Mouse (Mus musculus) hindbrain, postnatal 0 days (tissue): ENCODE data around the gene Rbms1. TPM values are rescaled to one million over a fixed set of nuclear protein-coding genes. Genes with fewer than 3 reads are reported as not detected.
A peak's percentile ranks its signal among the peaks of the same experiment; 100 is the strongest.

Experiments
- ATAC-seq: fragments of 200-750 bp; cut with Nextera tagmentation; 2 replicates; pipeline ENCODE4 v1.8.0; 2017; ENCODE audit warnings: mild to moderate bottlenecking, moderate TSS enrichment, moderate library complexity
- DNase-seq: peaks from one replicate; pipeline ENCODE4 v3.0.0-alpha.2; 2015; ENCODE audit warnings: low spot score
- H3K27ac ChIP-seq: fragments of 300-500 bp; sonication (generic); 2 replicates; pipeline ENCODE4 v1.5.1; 2014; ENCODE audit warnings: mild to moderate bottlenecking
- H3K27me3 ChIP-seq: fragments of 300-500 bp; sonication (generic); 2 replicates; pipeline ENCODE4 v1.6.1; 2014; ENCODE audit warnings: low read length, mixed read lengths; ENCODE audit not compliant: insufficient read depth
- H3K36me3 ChIP-seq: fragments of 300-500 bp; sonication (generic); 2 replicates; pipeline ENCODE4 v1.6.1; 2014; ENCODE audit warnings: low read length, mixed read lengths; ENCODE audit not compliant: insufficient read depth
- H3K4me1 ChIP-seq: fragments of 300-500 bp; sonication (generic); 2 replicates; pipeline ENCODE4 v1.6.1; 2014; ENCODE audit warnings: antibody characterized with exemption, low read length, mixed read lengths; ENCODE audit not compliant: insufficient read depth
- H3K4me2 ChIP-seq: fragments of 300-500 bp; sonication (generic); 2 replicates; pipeline ENCODE4 v1.6.1; 2014; ENCODE audit warnings: low read depth, mild to moderate bottlenecking, low read length, moderate library complexity, mixed read lengths
- H3K4me3 ChIP-seq: fragments of 300-500 bp; sonication (generic); 2 replicates; pipeline ENCODE4 v1.5.1; 2014; ENCODE audit warnings: low read length
- H3K9ac ChIP-seq: fragments of 300-500 bp; sonication (generic); replicated peaks from 2 replicates; pipeline ENCODE4 v1.6.1; 2014; ENCODE audit warnings: mild to moderate bottlenecking, low read length, moderate library complexity, mixed read lengths
- H3K9me3 ChIP-seq: fragments of 300-500 bp; sonication (generic); 2 replicates; pipeline ENCODE4 v1.6.1; 2016; ENCODE audit warnings: low read length, mixed read lengths
- CTCF ChIP-seq: IDR thresholded peaks from 2 replicates; pipeline ENCODE4 v1.5.1; 2016; ENCODE audit warnings: antibody characterized with exemption, control low read depth, low read depth
- WGBS: fragments of 180-500 bp; shearing (Covaris S2); extraction: QIAGEN DNeasy Blood & Tissue Kit; methylation state at CpG from one replicate; pipeline ENCODE4 v1.1.7; 2014; 5-methylcytosine and 5-hydroxymethylcytosine counted together
- polyA plus RNA-seq: library from polyadenylated mRNA; unstranded; fragments of >200 nt; fragmentation: Nextera tagmentation; extraction: Ambion mirVana; gene quantifications from 2 replicates; pipeline ENCODE4 v1.2.1, GENCODE M21; 2015
- total RNA-seq: library from RNA; depleted of rRNA; stranded (reverse); fragments of >200 nt; gene quantifications from 2 replicates; pipeline ENCODE4 v1.2.3, GENCODE M21; 2014

Rbms1 gene
- total and polyA plus RNA-seq, 2 experiments from 2014 or later = 66.2 to 69.7 TPM

DNA sequence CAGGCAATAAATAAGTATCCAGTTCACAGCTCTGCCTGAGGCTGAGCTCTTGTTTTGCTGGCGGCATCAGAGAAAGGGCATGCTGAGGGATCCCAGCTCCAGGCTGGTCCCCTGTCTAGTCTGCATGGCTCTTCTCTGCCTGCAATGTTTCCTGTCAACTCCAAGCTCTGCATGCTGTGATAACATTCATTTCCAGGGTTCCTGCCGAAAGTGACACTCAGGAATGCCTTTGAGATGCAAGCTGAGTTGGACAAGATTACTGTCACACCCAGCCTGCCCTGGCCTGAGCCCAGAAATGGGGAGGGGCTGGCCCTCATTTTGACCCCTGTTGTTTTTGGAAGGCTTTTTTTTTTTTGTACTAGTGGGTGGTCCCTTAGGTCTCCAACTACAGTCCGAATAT lies 233.0 kb downstream of the Rbms1 start:
- Histone ChIP-seq H3K4me1 (no peaks in the 10 kb centered on the region), H3K9me3 (no peaks in the 10 kb centered on the region), H3K36me3 (no peaks in the 10 kb centered on the region), H3K9ac (no peak overlapping the region), H3K4me2 (no peak overlapping the region), H3K4me3 (no peak overlapping the region), H3K27ac (no peak overlapping the region), H3K27me3 (no peaks in the 10 kb centered on the region)
- 16% methylated on average over 3 of the region's 3 CpGs for WGBS
- ATAC-seq = peak; percentile 78
- TF ChIP-seq CTCF = no peak
- peak; percentile 45 for DNase-seq

DNA sequence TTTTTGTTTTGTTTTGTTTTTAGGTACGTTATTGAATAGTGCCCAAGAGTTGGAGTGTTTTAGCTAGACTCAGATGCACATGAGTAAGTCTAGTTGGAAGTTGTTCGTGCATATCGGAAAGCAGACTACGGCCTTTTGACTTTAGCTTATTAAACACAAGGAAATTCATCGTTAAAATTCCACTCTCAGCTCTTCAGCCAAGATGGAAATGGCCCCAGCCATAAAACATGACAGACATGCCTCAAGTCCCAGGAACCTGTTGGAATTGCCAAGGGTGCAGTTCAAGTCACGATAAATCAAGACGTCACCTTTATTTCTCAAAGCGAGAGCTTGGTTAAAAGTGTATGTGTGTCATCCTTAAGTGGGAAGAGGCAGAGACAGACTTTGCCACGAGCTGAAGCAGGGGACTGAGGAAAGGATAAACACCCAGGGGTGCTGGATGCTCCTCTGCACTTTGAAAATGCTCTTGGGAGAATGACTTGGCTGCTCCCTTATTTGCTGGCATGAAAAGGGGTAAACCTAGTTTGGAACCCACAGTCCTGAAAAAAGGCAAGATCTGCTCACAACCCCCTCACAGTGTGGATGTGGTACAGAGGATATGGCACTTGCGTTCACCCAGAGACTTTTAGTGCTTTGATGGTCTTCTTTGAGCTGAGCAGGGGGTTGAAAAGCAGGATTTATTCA lies 233.9 kb downstream of the Rbms1 start:
- Histone ChIP-seq H3K9me3 (no peaks in the 10 kb centered on the region), H3K4me2 (no peak overlapping the region), H3K27ac (no peak overlapping the region), H3K9ac (no peak overlapping the region), H3K4me3 (no peak overlapping the region), H3K4me1 (no peaks in the 10 kb centered on the region), H3K36me3 (no peaks in the 10 kb centered on the region), H3K27me3 (no peaks in the 10 kb centered on the region)
- 77% methylated on average over 10 of the region's 10 CpGs for WGBS
- TF ChIP-seq CTCF = no peak
- ATAC-seq = no peak
- DNase-seq = no peak

DNA sequence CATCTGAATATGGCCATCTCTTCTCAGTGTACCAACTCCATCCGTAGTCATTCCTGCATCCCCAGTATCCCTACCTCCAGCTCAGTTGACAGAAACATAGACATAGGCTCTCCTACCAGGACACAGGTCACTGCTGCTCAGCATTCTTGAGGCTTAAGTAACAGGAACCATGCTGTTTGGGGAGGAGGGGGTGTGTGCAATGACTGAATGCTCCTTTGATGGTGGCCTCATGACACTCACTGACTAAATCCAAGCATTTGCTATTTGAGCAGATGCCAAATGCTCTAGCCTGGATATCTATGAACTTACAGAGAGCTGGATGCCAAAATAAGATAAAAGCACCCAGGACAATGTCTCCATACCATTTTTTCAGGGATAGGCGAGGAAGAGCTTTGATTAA lies 238.3 kb downstream of the Rbms1 start:
- no peak for ATAC-seq
- Histone ChIP-seq H3K27ac (no peak overlapping the region), H3K36me3 (no peaks in the 10 kb centered on the region), H3K4me1 (no peaks in the 10 kb centered on the region), H3K27me3 (no peaks in the 10 kb centered on the region), H3K9me3 (no peaks in the 10 kb centered on the region), H3K9ac (no peak overlapping the region), H3K4me2 (no peak overlapping the region), H3K4me3 (no peak overlapping the region)
- no peak for TF ChIP-seq CTCF
- no peak for DNase-seq
- WGBS = 82% methylated on average over 2 of the region's 2 CpGs

DNA sequence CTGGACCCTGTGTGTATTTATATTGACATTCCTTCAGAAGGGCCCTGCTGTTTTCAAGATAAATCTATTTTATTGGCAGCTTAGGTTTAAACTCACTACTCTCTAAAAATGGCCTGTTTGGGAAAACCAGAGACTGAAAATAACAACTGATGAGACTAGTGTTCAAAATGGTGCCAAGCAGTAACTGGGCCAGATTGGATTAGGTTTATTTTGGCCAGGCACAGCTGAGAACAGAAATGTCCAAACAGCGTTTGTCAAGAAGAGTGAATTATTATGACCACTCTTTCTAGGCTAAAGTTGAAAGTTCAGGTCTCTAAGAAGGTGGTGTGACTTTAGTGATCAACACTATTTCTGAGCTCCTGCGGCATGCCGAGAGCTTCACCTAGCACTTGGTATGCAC lies 240.0 kb downstream of the Rbms1 start:
- no peak for ATAC-seq
- Histone ChIP-seq H3K4me2 (no peak overlapping the region), H3K27me3 (no peaks in the 10 kb centered on the region), H3K36me3 (no peaks in the 10 kb centered on the region), H3K4me3 (no peak overlapping the region), H3K4me1 (no peaks in the 10 kb centered on the region), H3K27ac (no peak overlapping the region), H3K9ac (no peak overlapping the region), H3K9me3 (no peaks in the 10 kb centered on the region)
- 88% methylated on average over 3 of the region's 3 CpGs for WGBS
- no peak for DNase-seq
- no peak for TF ChIP-seq CTCF

DNA sequence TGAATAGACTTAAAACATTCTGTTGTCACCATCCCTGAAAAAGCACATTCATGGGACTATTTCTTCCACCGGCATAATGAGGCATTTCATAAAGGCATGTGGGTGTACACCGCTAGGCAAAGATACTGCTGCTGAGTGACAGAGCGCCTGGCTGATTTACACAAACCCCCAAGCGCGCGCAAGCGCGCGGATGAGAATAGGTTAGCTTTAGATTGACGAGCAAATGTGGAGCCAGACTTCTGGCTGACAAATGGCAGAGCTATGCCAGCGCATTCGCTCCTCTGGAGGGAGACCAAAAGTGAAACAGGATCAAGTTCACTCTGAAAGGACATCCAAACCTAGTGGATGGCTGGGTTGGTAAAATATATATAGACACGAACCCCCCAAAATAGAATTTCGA lies 240.5 kb downstream of the Rbms1 start, which contains the start of gene Itgb6:
Itgb6 (minus strand) TSS at position 130 of the 400 bp plus-strand sequence.
- Histone ChIP-seq H3K4me1 (no peaks in the 10 kb centered on the region), H3K9ac (no peak within 1 kb of the TSS), H3K27ac (no peak within 1 kb of the TSS), H3K4me2 (0 out of 2 replicates have a peak within 1 kb of the TSS, but pooled peaks have one; percentile 11), H3K9me3 (no peaks in the 10 kb centered on the region), H3K27me3 (no peaks in the 10 kb centered on the region), H3K36me3 (no peaks in the 10 kb centered on the region), H3K4me3 (peak within 1 kb of the TSS; percentile 2; the same call in 1 of the 2 replicates)
- TF ChIP-seq CTCF = no peak
- DNase-seq (peak; percentile 40), ATAC-seq (no peak)
- WGBS = 44% methylated on average over 14 of the region's 14 CpGs

DNA sequence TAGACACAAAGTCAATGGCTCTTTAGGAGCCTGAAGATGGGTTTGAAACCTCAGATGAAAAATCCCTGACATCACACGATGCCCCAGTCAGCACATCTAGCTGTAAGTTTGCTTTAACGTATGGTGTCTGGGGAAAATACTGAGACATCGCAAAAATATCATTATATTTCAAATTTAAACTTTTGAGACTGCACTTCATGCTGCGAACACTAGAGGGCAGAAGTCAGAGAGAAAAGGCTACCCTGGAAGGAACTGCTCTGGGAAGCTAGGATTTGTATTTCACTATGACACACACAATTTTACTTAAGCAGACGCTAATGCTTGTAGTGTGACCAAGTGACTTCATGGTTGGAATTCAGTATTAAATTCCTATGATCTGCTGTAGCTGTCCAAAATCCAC lies 242.1 kb downstream of the Rbms1 start:
- Histone ChIP-seq H3K36me3 (no peaks in the 10 kb centered on the region), H3K27ac (no peak overlapping the region), H3K4me2 (no peak overlapping the region), H3K9ac (no peak overlapping the region), H3K4me1 (no peaks in the 10 kb centered on the region), H3K27me3 (no peaks in the 10 kb centered on the region), H3K4me3 (no peak overlapping the region), H3K9me3 (no peaks in the 10 kb centered on the region)
- no peak for ATAC-seq
- peak; percentile 86 for TF ChIP-seq CTCF
- peak; percentile 71 for DNase-seq
- 20% methylated on average over 5 of the region's 5 CpGs for WGBS

DNA sequence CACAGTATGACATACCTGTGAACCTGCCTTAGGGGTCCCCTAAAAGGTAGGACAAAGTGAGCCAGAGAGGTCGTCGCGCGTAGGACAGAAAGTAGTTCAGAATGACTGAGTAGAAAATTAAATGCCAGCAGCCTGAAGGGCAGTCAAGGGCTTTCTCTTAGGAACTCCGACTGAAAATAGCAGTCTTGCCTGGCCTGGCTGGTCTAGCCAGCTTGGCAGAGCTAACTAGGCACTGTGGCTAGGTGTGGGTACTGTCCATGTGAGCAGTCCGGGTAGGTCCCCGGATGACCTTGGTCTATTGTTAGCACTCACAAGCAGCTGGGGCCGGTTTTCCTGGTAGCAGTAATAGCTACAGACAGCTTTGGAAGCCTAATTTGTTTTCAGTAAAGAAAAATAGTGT lies 242.8 kb downstream of the Rbms1 start:
- DNase-seq (no peak), ATAC-seq (no peak)
- 74% methylated on average over 8 of the region's 8 CpGs for WGBS
- H3K9ac ChIP-seq = no peak overlapping the region
- no peaks in the 10 kb centered on the region for H3K9me3 ChIP-seq
- H3K4me2 ChIP-seq = no peak overlapping the region
- no peaks in the 10 kb centered on the region for H3K27me3 ChIP-seq
- no peak for TF ChIP-seq CTCF
- H3K4me3 ChIP-seq = no peak overlapping the region
- peaks cover under 1% of the 10 kb centered on the region; the same call in 1 of the 2 replicates for H3K4me1 ChIP-seq
- H3K36me3 ChIP-seq = no peaks in the 10 kb centered on the region
- no peak overlapping the region for H3K27ac ChIP-seq
